Mouse (Mus musculus) right cerebral cortex, postnatal 4 days (tissue): ENCODE results near the gene Il23a.
"Not testable (repeated sequence)": the region's sequence is repeated elsewhere in the genome, so short reads cannot be mapped to it uniquely, and the experiment has no call there.

Experiments
- DNase-seq: peaks from one replicate; pipeline ENCODE4 v3.0.0-alpha.2; 2022

The Il23a gene

DNA sequence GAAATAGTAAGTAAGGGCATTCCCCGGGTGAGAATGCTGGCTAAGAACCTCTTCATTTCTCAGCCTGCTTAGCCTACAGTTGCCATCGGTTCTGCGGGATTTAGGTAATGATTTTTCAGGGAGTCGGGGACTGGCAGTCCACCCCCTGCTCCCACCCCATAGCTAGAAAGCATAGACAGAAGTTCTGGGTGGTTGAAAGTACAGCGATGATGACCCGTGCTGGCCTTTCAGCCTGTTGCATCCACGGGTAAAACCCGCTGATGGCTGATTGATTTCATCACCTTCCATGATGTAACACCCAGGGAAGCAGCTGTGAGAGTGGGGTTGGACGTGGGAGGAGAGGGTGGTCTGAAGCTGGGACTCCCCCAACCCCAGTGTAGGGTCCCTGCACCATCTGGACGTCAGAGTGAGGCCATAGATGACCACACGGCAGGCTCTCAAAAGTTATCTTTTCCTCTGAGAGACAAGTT lies at the start of gene Il23a:
Gene Il23a (minus strand): TSS at position 51 of the 470 bp plus-strand sequence.
- no peak for DNase-seq

DNA sequence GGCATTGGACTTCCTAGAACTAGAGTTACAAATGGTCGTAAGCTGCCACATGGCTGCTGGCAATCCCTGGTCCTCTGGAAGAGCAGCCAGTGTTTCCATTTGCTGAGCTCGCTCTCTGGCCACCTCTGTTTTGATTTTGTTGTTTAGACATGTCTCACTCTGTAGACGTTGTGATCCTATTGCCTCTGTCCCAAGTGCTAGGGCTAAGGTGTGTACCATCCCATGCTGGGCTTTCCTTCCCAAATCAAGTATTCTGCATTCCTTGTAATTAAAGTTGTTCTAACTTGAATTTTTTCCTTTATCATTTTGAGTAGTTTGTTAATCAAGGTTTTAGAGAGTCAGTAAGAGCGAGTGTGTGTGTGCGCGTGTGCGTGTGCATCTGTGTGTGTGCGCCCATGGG lies 49.0 kb upstream of the Il23a start:
- no peak for DNase-seq

DNA sequence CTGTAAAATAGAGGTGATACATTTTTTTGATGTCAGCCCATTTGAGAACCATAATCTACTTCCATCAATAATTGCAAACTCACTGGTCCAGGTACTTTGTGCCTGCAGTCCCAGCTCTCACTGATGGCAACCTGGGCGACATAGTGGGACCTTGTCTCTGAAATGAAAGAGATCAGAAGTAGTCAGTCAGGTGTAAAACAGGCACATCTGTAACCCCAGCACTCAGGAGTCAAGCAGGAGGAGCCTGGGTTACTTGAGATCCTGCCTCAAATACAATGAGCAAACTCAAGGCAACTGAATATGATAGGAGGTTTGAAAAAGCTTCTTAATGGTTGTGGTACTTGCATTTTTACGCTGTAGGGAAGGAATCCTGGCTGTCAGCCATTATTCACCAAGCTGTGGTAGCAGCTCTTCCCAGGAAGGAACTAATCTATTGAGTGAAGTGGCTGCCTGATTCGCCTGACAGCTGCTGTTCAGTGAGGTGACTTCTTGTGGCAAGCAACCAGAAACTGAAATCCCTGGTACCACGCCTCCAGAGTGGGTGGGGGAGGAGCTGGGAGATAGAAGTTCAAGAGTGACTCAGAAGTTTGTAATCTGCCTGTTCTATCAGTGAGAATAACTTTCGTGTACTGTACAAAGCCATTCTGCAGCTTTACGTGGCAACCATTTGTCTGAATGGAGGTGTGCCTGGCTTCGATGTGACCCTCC lies 46.2 kb upstream of the Il23a start:
- peak; percentile 6 for DNase-seq

DNA sequence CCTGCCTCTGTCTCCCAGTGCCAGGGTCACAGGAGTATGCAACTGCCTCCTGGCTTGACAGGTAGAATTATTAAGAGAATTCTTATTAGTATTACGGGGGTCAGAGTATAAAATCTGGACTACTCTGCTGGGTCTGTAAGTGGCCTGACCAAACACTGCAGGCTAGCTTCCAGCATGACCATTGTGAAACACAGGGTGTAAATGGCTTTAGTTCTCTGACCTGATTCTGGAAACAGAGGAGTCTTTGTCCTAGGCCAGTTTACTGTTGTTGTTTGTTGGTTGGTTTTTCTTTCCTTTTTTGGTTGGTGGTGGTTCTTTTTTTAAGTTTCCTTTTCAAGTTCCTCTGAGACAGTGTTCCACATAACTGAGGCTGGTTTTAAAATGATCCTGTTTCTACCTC lies 44.9 kb upstream of the Il23a start:
- DNase-seq: no peak

DNA sequence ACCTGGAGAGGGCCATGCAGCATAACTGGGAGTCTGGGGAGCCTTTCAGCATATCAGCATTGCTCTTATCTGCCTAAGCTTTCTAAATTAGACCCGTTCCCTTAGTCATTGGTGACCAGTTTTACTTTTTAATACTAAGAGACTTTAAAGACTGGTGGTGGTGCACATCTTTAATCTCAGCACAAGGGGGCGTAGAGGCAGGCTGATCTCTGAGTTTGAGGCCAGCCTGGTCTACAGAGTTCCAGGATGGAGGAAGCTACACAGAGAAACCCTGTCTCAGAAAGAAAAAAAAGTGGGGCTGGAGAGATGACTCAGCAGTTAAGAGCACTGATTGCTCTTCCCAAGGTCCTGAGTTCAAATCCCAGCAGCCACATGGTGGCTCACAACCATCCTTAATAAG lies 41.7 kb upstream of the Il23a start:
- no peak for DNase-seq

DNA sequence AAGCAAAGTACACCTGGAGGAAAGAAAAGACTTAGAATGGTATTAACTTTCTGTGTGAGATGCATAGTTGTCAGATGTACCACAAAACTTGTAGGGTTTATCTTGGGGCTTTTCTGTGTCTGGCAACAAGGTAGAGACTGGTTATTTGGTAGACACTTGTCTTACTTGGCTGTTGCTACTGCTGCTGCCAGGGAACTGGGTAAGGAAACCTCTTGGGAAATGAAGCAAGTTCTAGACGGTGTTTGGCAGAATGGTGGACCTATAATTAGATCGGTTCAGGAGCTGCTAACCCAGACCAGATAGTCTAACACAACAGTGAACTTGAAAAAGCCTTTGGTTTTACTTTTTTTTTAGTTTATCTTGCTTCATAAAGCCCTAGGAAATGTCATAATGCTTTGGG lies 40.4 kb upstream of the Il23a start:
- DNase-seq: no peak

DNA sequence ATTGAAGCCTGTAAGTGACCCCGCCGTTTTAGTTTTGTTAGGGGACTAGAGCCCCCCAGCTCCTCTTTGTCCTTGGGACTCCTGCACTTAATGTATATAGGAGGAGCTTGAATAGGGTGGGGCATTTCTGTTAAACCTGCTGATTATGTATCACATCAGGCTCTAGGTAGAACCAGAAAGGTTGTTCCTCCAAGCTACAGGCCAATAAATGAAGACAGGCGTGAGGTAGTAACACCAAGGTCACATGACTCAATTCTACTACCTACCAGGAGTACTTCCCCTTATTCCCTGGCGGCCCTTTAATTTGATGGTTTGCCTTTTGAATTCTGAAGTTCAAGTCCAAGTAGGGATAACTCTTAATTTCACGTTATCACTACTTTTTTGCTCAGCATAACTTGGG lies 39.9 kb upstream of the Il23a start:
- no peak for DNase-seq

DNA sequence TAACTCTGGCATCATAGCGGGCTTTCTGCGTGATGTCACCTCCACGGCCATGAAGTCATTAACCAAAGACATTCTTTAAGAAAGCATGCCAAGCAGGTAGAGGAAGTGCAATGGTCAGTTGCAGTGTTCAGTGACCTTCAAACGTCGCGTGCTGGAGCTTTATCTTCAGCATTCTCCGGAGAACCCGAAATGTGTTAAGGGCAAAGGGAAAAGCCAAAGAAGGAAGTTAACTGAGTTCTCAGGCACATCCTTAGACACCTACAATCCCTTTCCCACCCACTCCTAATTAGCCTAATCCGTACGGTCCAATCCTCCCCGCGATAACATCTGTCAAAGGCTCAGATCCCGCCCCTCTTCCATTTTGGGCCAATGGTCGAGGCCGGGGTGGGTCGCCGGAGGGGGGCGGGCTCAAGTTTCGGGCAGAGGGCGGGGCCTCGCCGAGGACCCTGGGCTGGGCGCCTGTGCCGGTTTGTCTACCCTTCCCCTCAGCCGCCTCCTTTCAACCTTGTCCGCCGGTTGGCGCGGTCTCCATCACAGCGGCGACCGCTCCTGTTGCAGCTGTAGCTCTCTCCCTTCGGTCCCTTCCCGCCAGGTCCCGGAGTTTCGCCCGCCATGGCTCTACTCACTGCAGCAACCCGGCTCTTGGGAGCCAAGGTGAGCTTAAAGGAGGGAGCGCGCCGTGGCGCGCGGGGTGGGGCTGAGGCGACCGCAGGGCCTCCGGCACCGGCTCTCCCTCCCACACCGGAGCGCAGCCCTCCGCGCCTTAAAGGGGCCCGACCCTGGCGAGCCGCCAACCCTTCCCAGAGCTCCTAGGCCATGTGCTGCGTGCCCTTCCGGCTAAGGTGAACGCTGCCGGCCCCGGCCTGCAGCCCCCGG lies 39.0 kb upstream of the Il23a start, which contains the start of gene Cs:
Gene Cs (plus strand): TSS at position 429 of the 876 bp plus-strand sequence.
- peak; percentile 96 for DNase-seq

DNA sequence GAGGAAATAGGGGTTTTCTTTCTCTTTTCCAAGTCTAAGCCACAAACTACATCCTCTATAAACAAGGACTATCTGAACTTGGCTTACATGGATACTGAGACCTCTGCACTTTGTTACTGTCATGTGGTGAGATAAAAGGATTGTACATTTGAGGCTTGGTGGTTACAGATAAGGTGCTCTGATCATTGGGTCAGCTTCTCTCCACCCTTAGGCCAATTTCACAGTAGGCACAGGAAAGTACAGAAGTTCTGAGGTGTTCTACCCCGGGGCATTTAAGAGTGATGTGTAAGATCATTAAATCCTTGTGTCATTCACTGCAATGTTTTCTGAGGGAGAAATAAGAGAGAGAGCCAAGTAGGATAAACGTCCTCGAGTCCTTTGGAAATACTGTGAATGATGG lies 38.0 kb upstream of the Il23a start:
- DNase-seq: no peak

DNA sequence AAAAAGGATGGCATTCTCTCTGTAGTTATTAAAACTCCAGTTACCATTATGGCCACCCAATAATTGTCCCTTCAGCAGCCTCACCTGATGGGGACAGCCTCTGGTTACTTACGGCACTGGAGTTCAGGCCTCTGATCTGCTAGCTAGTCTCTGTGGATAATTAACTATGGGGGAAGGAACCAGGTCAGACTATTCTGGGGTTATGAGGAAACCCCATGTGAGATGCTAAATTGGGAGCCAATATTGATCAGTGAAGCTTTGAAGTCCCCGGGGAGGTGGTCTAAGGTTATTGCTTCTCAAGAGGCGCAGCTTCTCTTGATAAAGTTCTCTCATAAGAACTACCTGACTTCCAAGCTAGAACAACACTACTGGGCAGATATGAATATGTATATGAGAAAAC lies 37.6 kb upstream of the Il23a start:
- DNase-seq: no peak

DNA sequence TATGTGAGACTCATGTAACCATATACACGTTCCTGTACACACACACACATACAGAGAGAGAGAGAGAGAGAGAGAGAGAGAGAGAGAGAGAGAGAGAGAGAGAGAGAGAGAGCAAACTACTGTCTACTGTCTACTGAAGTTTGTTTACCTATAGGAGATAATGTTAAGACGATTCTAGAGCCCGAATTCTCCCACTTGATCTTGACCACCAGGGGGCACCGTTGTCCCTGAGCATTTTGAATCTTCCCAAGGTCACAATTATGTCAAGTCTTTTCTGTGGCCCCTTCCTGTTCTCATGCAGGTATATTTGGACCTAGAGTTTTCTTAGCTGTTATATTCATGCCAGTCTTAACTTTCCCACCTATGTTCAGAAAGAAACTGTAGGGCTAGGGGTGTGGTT lies 37.0 kb upstream of the Il23a start:
- peak; percentile 65 for DNase-seq

DNA sequence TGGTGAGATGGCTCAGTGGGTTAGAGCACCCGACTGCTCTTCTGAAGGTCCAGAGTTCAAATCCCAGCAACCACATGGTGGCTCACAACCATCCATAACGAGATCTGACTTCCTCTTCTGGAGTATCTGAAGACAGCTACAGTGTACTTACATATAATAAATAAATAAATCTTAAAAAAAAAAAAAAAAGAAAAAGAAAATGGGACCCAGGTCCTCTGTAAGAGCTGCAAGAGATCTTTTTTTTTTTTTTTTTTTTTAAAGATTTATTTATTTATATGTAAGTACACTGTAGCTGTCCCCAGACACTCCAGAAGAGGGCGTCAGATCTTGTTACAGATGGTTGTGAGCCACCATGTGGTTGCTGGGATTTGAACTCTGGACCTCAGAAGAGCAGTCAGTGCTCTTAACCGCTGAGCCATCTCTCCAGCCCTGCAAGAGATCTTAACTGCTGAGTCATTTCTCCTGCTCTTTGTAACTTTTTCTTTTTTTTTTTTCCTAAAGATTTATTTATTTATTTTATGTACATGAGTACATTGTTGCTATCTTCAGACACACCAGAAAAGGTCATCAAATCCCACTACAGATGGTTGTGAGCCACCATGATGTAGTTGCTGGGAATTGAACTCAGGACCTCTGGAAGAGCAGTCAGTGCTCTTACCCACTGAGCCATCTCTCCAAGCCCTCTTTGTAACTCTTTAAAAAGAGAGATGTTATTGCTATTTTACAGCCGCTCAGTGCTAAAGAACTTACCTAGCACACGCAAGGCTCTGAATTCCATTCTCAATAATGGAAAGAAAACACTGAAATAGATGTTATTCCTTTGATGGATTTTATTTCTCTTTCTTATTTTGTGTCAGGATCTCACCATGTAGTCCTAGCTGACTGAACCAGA lies 34.1 kb upstream of the Il23a start:
- not testable (repeated sequence) for DNase-seq

DNA sequence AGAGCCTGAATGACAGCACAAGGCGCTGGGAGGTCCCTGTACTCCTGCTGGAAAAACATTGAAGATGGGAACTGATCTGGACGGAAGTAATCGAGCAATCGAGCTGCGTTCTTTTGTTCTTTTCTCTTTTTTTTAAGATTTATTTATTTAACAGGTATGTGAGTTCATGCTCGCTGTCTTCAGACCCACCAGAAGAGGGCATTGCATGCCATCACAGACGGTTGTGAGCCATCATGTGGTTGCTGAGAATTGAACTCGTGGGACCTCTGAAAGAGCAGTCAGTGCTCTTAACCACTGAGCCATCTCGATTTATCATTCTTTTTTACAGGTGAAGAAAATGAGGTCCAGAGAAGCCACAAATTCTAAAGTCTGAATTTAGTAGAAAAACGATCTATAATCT lies 29.1 kb upstream of the Il23a start:
- no peak for DNase-seq

DNA sequence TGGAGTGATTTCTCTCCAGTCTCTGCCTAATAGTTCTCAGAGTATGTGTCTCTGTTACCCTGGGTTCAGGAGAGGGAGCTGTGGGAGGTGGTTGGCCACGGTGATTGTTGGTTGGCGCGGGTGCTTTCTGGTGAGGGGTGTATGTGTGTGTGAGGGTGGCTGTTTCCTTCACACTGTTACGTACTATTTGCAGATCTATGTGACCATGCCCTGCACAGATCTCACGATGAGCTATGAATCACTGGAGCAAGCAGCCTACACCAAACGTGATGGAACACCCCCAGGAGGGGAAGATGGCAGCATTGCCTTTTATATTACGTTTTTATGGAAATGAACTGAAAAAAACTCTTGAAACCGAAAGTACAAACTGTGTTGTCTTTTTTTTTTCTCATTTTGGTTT lies 28.3 kb upstream of the Il23a start:
- no peak for DNase-seq

DNA sequence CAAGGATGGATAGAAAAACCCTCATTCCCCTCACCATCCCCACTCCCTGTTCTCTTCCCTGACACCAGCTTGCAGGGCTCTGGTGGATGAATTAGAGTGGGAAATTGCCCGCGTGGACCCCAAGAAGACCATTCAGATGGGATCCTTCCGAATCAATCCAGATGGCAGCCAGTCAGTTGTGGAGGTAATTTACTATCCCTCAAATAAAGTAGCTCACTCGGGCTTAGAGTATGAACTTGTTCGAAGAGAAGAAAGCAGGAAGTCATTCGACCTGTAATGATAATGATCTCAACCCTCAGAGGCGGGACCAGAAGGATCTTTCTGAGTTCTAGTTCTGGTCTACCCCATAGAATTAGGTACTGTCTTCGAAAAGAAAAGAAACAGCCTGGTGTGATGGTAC lies 25.0 kb upstream of the Il23a start:
- no peak for DNase-seq

DNA sequence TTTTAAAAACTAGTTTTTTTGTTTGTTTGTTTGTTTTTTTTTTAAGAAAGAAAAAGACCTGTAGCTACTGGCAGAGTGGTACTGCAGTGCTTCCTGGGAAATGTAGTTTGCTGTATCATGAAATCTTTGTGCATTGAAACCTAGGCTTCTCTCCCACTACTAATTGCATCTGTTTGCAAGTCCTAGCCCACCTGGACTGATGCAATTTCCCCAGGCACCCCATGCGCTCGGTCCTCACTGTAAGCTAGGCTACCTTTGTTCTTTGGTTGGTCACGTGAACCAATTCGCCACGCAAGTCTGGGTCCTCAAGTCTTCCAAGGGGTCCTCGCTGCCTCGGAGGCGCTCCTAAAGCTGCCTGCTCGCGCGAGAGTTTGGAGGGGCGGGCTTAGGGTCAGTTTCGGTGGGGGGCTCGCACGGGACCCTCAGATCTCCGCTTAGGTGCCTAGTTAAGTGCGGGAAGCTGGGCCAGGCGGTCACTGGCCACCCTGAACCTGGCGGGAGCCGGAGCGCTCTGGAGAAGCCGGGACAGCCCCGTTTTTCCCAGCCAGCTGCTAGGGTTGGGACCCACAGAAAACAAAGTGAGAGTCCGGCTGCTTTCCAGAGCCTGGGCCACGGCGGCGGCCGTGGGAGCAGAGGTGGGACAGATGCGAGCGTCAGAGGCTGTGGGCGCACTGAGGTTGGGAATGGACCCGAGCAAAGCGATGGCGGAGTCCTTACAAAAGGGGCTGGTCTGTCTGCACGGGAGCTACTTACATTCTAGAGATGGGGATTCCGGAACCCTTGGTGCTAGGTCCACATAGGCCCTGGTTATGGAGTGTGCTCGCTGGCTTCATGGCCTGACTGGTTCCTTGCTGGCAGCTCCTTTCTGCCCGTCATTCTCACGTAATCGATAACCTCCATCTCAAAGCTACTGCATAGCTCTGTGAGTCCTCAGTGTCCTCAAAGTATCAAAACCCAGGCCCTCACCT lies 23.9 kb upstream of the Il23a start, which contains the start of gene Cnpy2:
Gene Cnpy2 (plus strand): TSS at position 319 of the 968 bp plus-strand sequence.
- peak; percentile 83 for DNase-seq

DNA sequence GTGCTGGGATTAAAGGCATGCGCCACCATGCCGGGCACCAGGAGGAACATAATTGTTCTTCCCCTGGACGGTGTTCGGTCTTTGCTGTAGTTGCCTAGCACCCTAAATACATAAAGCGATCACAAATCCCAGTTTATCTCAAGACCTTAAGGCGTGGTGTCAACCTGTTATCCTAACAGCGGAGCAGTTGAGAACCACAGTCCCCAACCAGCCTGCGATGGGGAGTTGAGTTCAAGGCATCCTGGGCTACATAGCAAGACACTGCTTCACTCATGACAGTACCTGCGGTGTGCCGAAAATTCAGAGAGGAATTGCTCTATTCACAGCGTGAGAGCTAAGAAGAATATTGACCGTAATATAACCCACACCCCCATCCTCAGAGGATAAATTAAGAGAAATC lies 23.1 kb upstream of the Il23a start:
- no peak for DNase-seq

DNA sequence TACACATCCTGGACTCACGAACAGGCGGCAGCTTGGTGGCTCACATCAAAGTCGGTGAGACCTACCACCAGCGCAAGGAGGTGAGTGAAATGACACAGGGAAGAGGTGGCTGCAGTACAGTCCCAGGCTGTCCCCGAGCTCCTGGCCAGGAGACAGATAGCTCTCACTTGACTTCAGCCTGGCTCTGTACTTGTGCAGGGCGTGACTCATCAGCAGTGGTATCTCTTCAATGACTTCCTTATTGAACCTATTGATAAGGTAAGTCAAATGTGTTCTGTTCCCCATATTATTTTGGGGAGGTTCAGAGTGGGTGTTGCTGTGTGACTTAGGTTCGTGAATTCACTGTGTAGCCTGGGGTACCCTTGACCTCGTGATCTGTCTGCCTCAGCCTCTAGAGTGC lies 17.0 kb upstream of the Il23a start:
- no peak for DNase-seq

DNA sequence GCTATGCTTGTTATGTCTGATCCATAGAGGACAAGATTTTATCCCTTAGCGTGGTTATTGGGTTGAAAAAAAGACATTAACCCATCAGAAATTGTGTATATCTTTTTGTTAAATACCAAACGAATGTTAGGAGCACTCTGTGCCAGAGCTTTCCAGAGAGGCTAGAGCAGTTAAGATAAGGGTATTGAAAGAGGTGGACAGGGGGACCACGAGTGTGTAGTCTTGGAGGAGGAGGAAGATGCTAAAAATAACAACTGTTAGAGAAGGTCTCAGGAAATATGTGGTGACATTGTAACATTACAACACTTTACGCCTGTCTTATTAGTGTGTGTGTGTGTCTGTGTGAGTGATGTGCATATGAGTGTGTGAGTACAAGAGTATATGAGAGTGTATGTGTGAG lies 12.3 kb upstream of the Il23a start:
- DNase-seq: no peak

DNA sequence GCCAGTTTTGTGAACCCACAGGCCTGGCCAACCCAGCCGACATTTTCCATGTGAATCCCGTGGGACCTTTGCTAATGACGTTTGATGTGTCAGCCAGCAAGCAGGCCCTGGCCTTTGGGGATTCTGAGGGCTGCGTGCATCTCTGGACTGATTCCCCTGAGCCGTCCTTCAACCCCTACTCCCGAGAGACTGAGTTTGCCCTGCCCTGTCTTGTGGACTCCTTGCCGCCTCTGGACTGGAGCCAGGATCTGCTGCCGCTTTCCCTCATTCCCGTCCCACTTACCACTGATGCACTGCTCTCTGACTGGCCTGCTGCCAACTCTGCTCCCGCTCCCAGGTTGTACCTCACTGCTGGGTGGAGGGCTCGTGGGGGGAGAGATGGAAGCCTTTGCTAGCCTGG lies 11.6 kb upstream of the Il23a start:
- DNase-seq: peak; percentile 50

DNA sequence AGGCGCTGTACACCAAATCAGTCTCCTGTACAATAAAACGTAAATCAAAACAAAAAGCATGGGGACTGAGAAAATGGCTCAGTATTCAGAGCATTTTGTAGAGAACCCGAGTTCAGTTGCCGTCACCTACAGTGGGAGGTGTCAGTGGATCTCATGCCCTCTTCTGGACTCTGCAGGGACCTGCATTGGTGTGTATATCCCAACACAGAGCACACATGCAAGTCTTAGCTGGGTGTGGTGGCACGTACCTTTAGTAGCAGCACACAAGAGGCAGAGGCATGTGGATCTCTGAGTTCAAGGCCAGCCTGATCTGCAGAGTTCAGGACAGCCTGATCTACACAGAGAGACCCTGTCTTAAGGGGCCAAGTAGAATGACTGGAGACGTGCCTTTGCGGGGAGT lies 11.1 kb upstream of the Il23a start:
- no peak for DNase-seq
